Mouse (Mus musculus): Measurements from ENCODE around the gene Tmem217.
"Not testable (repeated sequence)": the region's sequence is repeated elsewhere in the genome, so short reads cannot be mapped to it uniquely, and the experiment has no call there.

Tmem217 gene

GRCm38 (mm10) chr17:29548494-29548893 lies 3.7 kb downstream of the Tmem217 start:
- DNase-seq: no peak

GRCm38 (mm10) chr17:29545241-29545640 lies 6.9 kb downstream of the Tmem217 start:
- DNase-seq: no peak

GRCm38 (mm10) chr17:29544064-29544463 lies 8.1 kb downstream of the Tmem217 start:
- DNase-seq: no peak

- DNase-seq: no peak
Measured at GRCm38 (mm10) chr17:29542831-29543690, 9.1 kb downstream of the Tmem217 start.

- no peak for DNase-seq
Measured at GRCm38 (mm10) chr17:29541419-29541818, 10.8 kb downstream of the Tmem217 start.

GRCm38 (mm10) chr17:29540426-29540825 lies 11.8 kb downstream of the Tmem217 start:
- no peak for DNase-seq

GRCm38 (mm10) chr17:29533866-29534265 lies 18.3 kb downstream of the Tmem217 start:
- no peak for DNase-seq

GRCm38 (mm10) chr17:29531757-29532384 lies 20.3 kb downstream of the Tmem217 start:
- peak; percentile 35 to 46 for DNase-seq

- DNase-seq: peak; percentile 54 to 62
Measured at GRCm38 (mm10) chr17:29531278-29531677, 20.9 kb downstream of the Tmem217 start.

GRCm38 (mm10) chr17:29530508-29530907 lies 21.7 kb downstream of the Tmem217 start:
- no peak for DNase-seq

GRCm38 (mm10) chr17:29528568-29529187 lies 23.5 kb downstream of the Tmem217 start:
- no peak for DNase-seq

- no peak for DNase-seq
Measured at GRCm38 (mm10) chr17:29525613-29526012, 26.6 kb downstream of the Tmem217 start.

GRCm38 (mm10) chr17:29519731-29520130 lies 32.5 kb downstream of the Tmem217 start:
- DNase-seq: no peak

GRCm38 (mm10) chr17:29518665-29519064 lies 33.5 kb downstream of the Tmem217 start:
- DNase-seq: not testable (repeated sequence)

- peak; percentile 85 to 86 for DNase-seq
Measured at GRCm38 (mm10) chr17:29514435-29514834, 37.8 kb downstream of the Tmem217 start.

- peak; percentile 72 to 73 for DNase-seq
Measured at GRCm38 (mm10) chr17:29513044-29513730, 39.0 kb downstream of the Tmem217 start.

- peak; percentile 45 to 49 for DNase-seq
Measured at GRCm38 (mm10) chr17:29510691-29511090, 41.5 kb downstream of the Tmem217 start.

- peak; percentile 39 to 47 for DNase-seq
Measured at GRCm38 (mm10) chr17:29508927-29509608, 43.1 kb downstream of the Tmem217 start.

- DNase-seq: peak; percentile 46 to 51
Measured at GRCm38 (mm10) chr17:29503700-29504099, 48.5 kb downstream of the Tmem217 start.

- DNase-seq: no peak
Measured at GRCm38 (mm10) chr17:29502669-29503665, 49.2 kb downstream of the Tmem217 start.
